Mouse (Mus musculus) lung, adult 2 months (tissue): Measurements from ENCODE around the gene Htr5b. TPM values are rescaled to one million over a fixed set of nuclear protein-coding genes. Genes with fewer than 3 reads are reported as not detected.

Experiments used
- DNase-seq: peaks from one replicate; pipeline ENCODE4 v3.0.0; 2022
- H3K4me1 ChIP-seq: fragments of 200-500 bp; 2 replicates; pipeline ENCODE4 v1.6.1; 2011; ENCODE audit warnings: low read length; ENCODE audit not compliant: control insufficient read depth, insufficient read depth
- H3K4me3 ChIP-seq: fragments of 200-500 bp; replicated peaks from 2 replicates; pipeline ENCODE3; 2011; ENCODE audit warnings: low read depth, mild to moderate bottlenecking, control low read depth, low read length; ENCODE audit errors: extremely low read depth
- CTCF ChIP-seq: fragments of 200-500 bp; IDR thresholded peaks from 2 replicates; pipeline ENCODE4 v1.5.1; 2011; ENCODE audit warnings: mild to moderate bottlenecking, low read length, control low read depth; ENCODE audit not compliant: insufficient read depth
- POLR2A ChIP-seq: fragments of 200-500 bp; IDR thresholded peaks from 2 replicates; pipeline ENCODE4 v1.6.1; 2011; ENCODE audit warnings: low read depth, mild to moderate bottlenecking, control low read depth, low read length, borderline replicate concordance; ENCODE audit errors: extremely low read depth
- WGBS: fragments of 180-500 bp; shearing (Covaris S2); methylation state at CpG from one replicate; pipeline ENCODE4 v1.1.7; 2018; 5-methylcytosine and 5-hydroxymethylcytosine counted together
- polyA plus RNA-seq: library from polyadenylated mRNA; depleted of rRNA; stranded (reverse); fragments of >200 nt; gene quantifications from 2 replicates; pipeline ENCODE4 v1.2.3, GENCODE M21; 2012

Htr5b gene
- polyA plus RNA-seq, 1 experiment: not detected

DNA sequence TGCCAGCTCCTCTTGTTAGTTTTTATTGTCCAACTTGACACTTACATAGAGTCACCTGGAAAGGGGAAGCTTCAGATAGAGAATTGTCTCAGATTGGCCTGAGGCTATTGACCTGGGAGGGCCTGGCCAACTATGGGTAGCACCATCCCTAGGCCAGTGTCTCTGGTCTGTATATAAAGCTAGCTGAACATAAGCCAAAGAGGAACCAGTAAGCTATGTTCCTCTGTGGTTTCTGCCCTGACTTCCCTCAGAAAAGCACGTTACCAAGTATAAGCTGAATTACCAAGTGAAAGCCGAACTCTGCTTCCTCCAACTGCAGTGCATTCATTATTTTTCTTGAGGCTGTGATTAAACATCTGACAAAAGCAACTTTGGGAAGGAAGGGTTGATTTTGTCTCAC is 19.5 kb downstream of the Htr5b start:
- WGBS: 76% methylated on average over 2 of the region's 2 CpGs
- DNase-seq: no peak
- TF ChIP-seq POLR2A (no peak), CTCF (no peak)
- no peak overlapping the region for H3K4me3 ChIP-seq
- no peaks in the 10 kb centered on the region for H3K4me1 ChIP-seq

DNA sequence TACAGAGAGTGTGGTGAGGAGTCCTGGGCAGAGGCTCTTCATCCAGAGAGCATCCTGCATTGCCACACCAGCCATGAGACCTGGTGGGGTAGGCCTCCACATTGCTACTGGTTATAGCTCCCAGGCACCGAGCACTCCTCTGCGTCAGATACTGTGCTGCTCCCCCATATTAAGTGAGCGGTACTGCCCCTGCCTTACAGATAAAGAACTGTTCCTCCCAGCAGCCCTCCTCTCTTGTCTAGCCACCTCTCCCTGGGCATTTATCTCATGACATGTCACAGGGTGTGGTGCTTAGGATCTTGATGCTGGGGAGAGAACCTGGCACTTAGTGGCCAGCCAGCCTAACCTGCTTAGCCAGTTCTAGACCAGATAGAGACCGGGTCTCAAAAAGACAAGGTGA is 31.2 kb downstream of the Htr5b start:
- Histone ChIP-seq H3K4me3 (no peak overlapping the region), H3K4me1 (no peaks in the 10 kb centered on the region)
- WGBS: 95% methylated on average over 4 of the region's 4 CpGs
- TF ChIP-seq POLR2A: no peak
- no peak for TF ChIP-seq CTCF
- DNase-seq: no peak

- 39% methylated on average over 5 of the region's 5 CpGs for WGBS
- Histone ChIP-seq H3K4me3 (no peak overlapping the region), H3K4me1 (no peaks in the 10 kb centered on the region)
- no peak for DNase-seq
- TF ChIP-seq POLR2A (no peak), CTCF (peak; percentile 48; the same call in 1 of the 2 replicates)
Observed at GRCm38 (mm10) chr1:121490241-121490640, 38.0 kb downstream of the Htr5b start.

DNA sequence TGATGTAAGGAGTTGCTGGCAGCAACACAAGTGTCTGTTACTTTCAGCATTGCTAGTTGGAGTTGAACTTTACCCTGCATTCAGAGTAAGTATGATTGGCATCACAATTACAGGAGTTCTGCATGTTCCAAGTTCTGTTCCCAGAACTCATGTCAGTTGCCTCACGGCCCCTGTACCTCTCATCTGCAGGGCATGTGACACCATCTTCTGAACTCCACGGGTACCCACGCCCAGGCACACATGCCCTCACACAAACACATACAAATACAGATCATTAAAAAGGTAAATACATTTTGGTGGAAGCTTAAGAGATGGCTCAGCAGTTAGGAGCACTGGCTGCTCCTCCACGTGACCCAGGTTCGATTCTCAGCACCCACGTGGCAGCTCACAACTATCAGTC is 41.5 kb downstream of the Htr5b start:
- 94% methylated on average over 6 of the region's 6 CpGs for WGBS
- Histone ChIP-seq H3K4me3 (no peak overlapping the region), H3K4me1 (no peaks in the 10 kb centered on the region)
- TF ChIP-seq CTCF (no peak), POLR2A (no peak)
- DNase-seq: no peak

DNA sequence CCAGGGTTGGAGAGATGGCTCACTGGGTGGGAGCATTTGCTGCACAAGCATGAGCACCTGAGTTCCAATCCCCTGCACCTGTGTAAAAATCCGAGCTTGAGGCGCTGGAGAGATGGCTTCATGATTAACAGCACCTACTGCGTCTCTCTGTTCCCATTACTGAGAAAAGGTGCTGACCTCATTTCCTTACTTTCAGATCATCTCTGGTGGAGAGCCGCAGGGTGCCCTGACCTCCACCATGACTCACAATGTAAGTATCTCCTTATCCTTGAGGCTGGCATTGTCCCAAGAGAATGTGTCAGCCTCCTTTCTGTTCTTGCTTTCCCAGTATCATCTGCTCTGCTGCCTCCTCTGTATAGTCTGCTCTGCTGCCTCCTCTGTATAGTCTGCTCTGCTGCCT is 45.2 kb downstream of the Htr5b start:
- no peak for DNase-seq
- TF ChIP-seq POLR2A (no peak), CTCF (no peak)
- Histone ChIP-seq H3K4me3 (no peak overlapping the region), H3K4me1 (no peaks in the 10 kb centered on the region)
- WGBS: 77% methylated on average over 4 of the region's 4 CpGs

DNA sequence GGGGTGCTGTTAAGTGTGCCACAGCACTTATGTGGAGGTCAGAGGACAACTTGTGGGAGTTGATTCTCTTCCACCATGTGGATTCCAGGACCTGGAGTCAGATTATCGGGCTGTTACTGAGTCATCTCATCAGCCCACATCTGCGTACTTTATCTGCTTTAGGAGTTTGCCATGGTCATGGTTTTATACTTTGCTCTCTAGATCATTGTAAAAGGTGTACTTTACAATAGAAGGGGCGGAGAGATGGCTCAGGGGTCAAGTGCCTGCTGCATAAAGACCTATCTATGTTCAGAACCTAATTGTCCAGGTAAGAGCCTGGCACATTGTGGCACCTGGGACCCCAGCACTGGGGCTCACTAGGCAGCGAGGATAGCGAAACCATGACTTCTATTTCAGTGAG is 48.9 kb downstream of the Htr5b start:
- H3K4me1 ChIP-seq: no peaks in the 10 kb centered on the region
- WGBS: 93% methylated on average over 5 of the region's 5 CpGs
- TF ChIP-seq POLR2A (no peak), CTCF (no peak)
- no peak overlapping the region for H3K4me3 ChIP-seq
- DNase-seq: no peak

DNA sequence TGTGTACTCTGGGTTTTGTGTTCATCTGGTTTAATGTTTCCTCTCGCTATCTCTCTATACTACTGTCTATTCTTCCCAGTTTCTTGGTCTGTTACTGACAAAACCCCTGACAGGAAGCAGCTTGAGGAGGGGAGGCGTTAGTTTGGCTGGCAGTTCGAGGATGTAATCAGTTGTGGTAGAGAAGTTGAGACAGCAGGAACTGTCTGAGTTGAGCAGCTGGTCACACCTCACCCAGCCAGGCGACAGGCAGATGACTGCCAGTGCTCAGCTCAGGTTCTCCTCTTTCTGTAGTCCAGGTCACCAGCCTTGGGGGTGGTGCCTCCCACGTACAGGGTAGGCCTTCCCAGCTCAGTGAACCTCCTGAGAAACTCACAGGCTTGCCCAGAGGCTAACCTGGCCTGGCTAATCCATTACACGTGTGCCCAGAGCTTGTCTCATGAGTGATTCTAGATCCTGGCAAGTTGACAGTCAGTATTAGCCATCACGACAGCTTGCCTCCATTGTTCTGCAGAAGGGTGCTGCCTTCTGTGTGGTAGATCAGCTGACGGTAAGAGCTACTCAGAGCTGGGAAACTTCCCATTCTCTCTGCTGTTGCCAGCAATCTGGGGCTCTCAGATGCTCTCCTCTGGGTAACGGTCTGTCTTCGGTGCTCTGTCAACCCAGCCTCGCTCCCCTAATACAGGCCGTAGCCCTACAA is 49.8 kb downstream of the Htr5b start:
- H3K4me3 ChIP-seq: no peak overlapping the region
- 76% methylated on average over 12 of the region's 12 CpGs for WGBS
- TF ChIP-seq CTCF: no peak
- no peaks in the 10 kb centered on the region for H3K4me1 ChIP-seq
- no peak for DNase-seq

- no peaks in the 10 kb centered on the region for H3K4me1 ChIP-seq
- no peak for TF ChIP-seq POLR2A
- no peak for TF ChIP-seq CTCF
- DNase-seq: no peak
- H3K4me3 ChIP-seq: no peak overlapping the region
- 88% methylated on average over 5 of the region's 5 CpGs for WGBS
Observed at GRCm38 (mm10) chr1:121477716-121478115, 50.5 kb downstream of the Htr5b start.

GRCm38 (mm10) chr1:121471503-121471902 is 56.8 kb downstream of the Htr5b start:
- no peak overlapping the region for H3K4me3 ChIP-seq
- 59% methylated on average over 5 of the region's 5 CpGs for WGBS
- TF ChIP-seq CTCF: no peak

GRCm38 (mm10) chr1:121468271-121468670 is 60.0 kb downstream of the Htr5b start:
- no peak for TF ChIP-seq POLR2A
- TF ChIP-seq CTCF: no peak
- 84% methylated on average over 2 of the region's 2 CpGs for WGBS
- Histone ChIP-seq H3K4me3 (no peak overlapping the region), H3K4me1 (no peaks in the 10 kb centered on the region)
- DNase-seq: no peak

More at GRCm38 (mm10) chr1:121471503-121471902, 56.8 kb downstream of the Htr5b start:
- H3K4me1 ChIP-seq: no peaks in the 10 kb centered on the region
- no peak for DNase-seq
